Mouse (Mus musculus) liver, embryonic 11.5 days (tissue): ENCODE data around the gene Ptprd. TPM values are rescaled to one million over a fixed set of nuclear protein-coding genes. Genes with fewer than 3 reads are reported as not detected.
"Not testable (repeated sequence)": the region's sequence is repeated elsewhere in the genome, so short reads cannot be mapped to it uniquely, and the experiment has no call there.

ENCODE experiments used
- ATAC-seq: fragments of 200-750 bp; cut with Nextera tagmentation; replicated peaks from 2 replicates; pipeline ENCODE4 v1.8.0; 2017; ENCODE audit warnings: moderate number of reproducible peaks, mild to moderate bottlenecking, moderate TSS enrichment, moderate library complexity; ENCODE audit not compliant: low FRiP score
- DNase-seq: peaks from one replicate; pipeline ENCODE4 v3.0.0-alpha.2; 2017; ENCODE audit warnings: low spot score
- H3K27ac ChIP-seq: fragments of 300-500 bp; sonication (generic); 2 replicates; pipeline ENCODE4 v1.5.1; 2014; ENCODE audit warnings: mild to moderate bottlenecking, low read depth, low read length, control low read depth
- H3K27me3 ChIP-seq: fragments of 300-500 bp; sonication (generic); replicated peaks from 2 replicates; pipeline ENCODE4 v1.6.1; 2014; ENCODE audit warnings: low read length, mixed read lengths; ENCODE audit not compliant: control insufficient read depth, insufficient read depth
- H3K36me3 ChIP-seq: fragments of 300-500 bp; sonication (generic); 2 replicates; pipeline ENCODE4 v1.6.1; 2014; ENCODE audit warnings: mild to moderate bottlenecking, low read length, moderate library complexity, mixed read lengths; ENCODE audit not compliant: control insufficient read depth, insufficient read depth
- H3K4me1 ChIP-seq: fragments of 300-500 bp; sonication (generic); replicated peaks from 2 replicates; pipeline ENCODE4 v1.6.1; 2014; ENCODE audit warnings: low read length, mixed read lengths; ENCODE audit not compliant: control insufficient read depth, insufficient read depth
- H3K4me2 ChIP-seq: fragments of 300-500 bp; sonication (generic); 2 replicates; pipeline ENCODE4 v1.6.1; 2014; ENCODE audit warnings: mild to moderate bottlenecking, control low read depth, moderate library complexity
- H3K4me3 ChIP-seq: fragments of 300-500 bp; sonication (generic); 2 replicates; pipeline ENCODE4 v1.5.1; 2014; ENCODE audit warnings: low read depth, low read length, control low read depth
- H3K9ac ChIP-seq: fragments of 300-500 bp; sonication (generic); 2 replicates; pipeline ENCODE4 v1.6.1; 2014; ENCODE audit warnings: low read depth, low read length, control low read depth
- H3K9me3 ChIP-seq: fragments of 300-500 bp; sonication (generic); 2 replicates; pipeline ENCODE4 v1.6.1; 2016; ENCODE audit warnings: low read length, inconsistent platforms, mixed read lengths; ENCODE audit not compliant: control insufficient read depth
- WGBS: fragments of 180-500 bp; shearing (Covaris S2); extraction: QIAGEN DNeasy Blood & Tissue Kit; methylation state at CpG from one replicate; pipeline ENCODE4 v1.1.7; 2014; 5-methylcytosine and 5-hydroxymethylcytosine counted together
- polyA plus RNA-seq: library from polyadenylated mRNA; unstranded; fragments of >200 nt; fragmentation: Nextera tagmentation; extraction: Ambion mirVana; gene quantifications from 2 replicates; pipeline ENCODE4 v1.2.1, GENCODE M21; 2014

Gene Ptprd
- polyA plus RNA-seq, 1 experiment from 2014 or later, result 8.4 TPM

- not testable (repeated sequence) for H3K4me1 ChIP-seq, ATAC-seq, H3K9me3 ChIP-seq, H3K4me2 ChIP-seq, H3K4me3 ChIP-seq, H3K9ac ChIP-seq, DNase-seq, H3K36me3 ChIP-seq, H3K27ac ChIP-seq, H3K27me3 ChIP-seq
- 67% methylated on average over 1 of the region's 1 CpGs for WGBS
Observed at GRCm38 (mm10) chr4:77797391-77797790, 414.4 kb downstream of the Ptprd start.

- no peak overlapping the region for H3K4me3 ChIP-seq
- no peak overlapping the region for H3K27ac ChIP-seq
- no peak overlapping the region for H3K4me2 ChIP-seq
- ATAC-seq, result no peak
- no peaks in the 10 kb centered on the region for H3K36me3 ChIP-seq
- 76% methylated on average over 2 of the region's 2 CpGs for WGBS
- no peaks in the 10 kb centered on the region for H3K27me3 ChIP-seq
- H3K4me1 ChIP-seq, result no peaks in the 10 kb centered on the region
- no peak for DNase-seq
- no peak overlapping the region for H3K9ac ChIP-seq
- no peaks in the 10 kb centered on the region for H3K9me3 ChIP-seq
Observed at GRCm38 (mm10) chr4:77777237-77777636, 434.5 kb downstream of the Ptprd start.

GRCm38 (mm10) chr4:77763790-77764189 is 448.0 kb downstream of the Ptprd start:
- no peaks in the 10 kb centered on the region for H3K4me1 ChIP-seq
- H3K9me3 ChIP-seq, result no peaks in the 10 kb centered on the region
- H3K9ac ChIP-seq, result no peak overlapping the region
- H3K27me3 ChIP-seq, result no peaks in the 10 kb centered on the region
- DNase-seq (no peak), ATAC-seq (no peak)
- 38% methylated on average over 1 of the region's 1 CpGs for WGBS
- no peaks in the 10 kb centered on the region for H3K36me3 ChIP-seq
- H3K4me3 ChIP-seq, result no peak overlapping the region
- no peak overlapping the region for H3K4me2 ChIP-seq
- no peak overlapping the region for H3K27ac ChIP-seq

GRCm38 (mm10) chr4:77743391-77743790 is 468.4 kb downstream of the Ptprd start:
- Histone ChIP-seq H3K4me2 (no peak overlapping the region), H3K36me3 (no peaks in the 10 kb centered on the region), H3K4me1 (no peaks in the 10 kb centered on the region), H3K9me3 (no peaks in the 10 kb centered on the region), H3K27me3 (no peaks in the 10 kb centered on the region), H3K4me3 (no peak overlapping the region), H3K27ac (no peak overlapping the region), H3K9ac (no peak overlapping the region)
- no peak for DNase-seq
- WGBS, result 83% methylated on average over 2 of the region's 2 CpGs
- ATAC-seq, result no peak

- no peak overlapping the region for H3K4me2 ChIP-seq
- H3K36me3 ChIP-seq, result no peaks in the 10 kb centered on the region
- no peaks in the 10 kb centered on the region for H3K27me3 ChIP-seq
- no peak overlapping the region for H3K27ac ChIP-seq
- no peaks in the 10 kb centered on the region for H3K4me1 ChIP-seq
- no peak for ATAC-seq
- no peak overlapping the region for H3K4me3 ChIP-seq
- H3K9ac ChIP-seq, result no peak overlapping the region
- H3K9me3 ChIP-seq, result no peaks in the 10 kb centered on the region
- 83% methylated on average over 6 of the region's 6 CpGs for WGBS
- no peak for DNase-seq
Observed at GRCm38 (mm10) chr4:77721908-77722307, 489.9 kb downstream of the Ptprd start.

- H3K4me1 ChIP-seq, result no peaks in the 10 kb centered on the region
- no peak overlapping the region for H3K9ac ChIP-seq
- WGBS, result 52% methylated on average over 2 of the region's 2 CpGs
- ATAC-seq, result no peak
- no peak overlapping the region for H3K4me3 ChIP-seq
- no peak for DNase-seq
- no peak overlapping the region for H3K27ac ChIP-seq
- H3K27me3 ChIP-seq, result no peaks in the 10 kb centered on the region
- no peaks in the 10 kb centered on the region for H3K9me3 ChIP-seq
- H3K36me3 ChIP-seq, result no peaks in the 10 kb centered on the region
- H3K4me2 ChIP-seq, result no peak overlapping the region
Observed at GRCm38 (mm10) chr4:77717792-77718191, 494.0 kb downstream of the Ptprd start.

GRCm38 (mm10) chr4:77710231-77710630 is 501.5 kb downstream of the Ptprd start:
- Histone ChIP-seq H3K9ac (no peak overlapping the region), H3K27ac (no peak overlapping the region), H3K36me3 (no peaks in the 10 kb centered on the region), H3K27me3 (no peaks in the 10 kb centered on the region), H3K4me3 (no peak overlapping the region), H3K4me1 (no peaks in the 10 kb centered on the region), H3K4me2 (no peak overlapping the region), H3K9me3 (no peaks in the 10 kb centered on the region)
- WGBS, result 70% methylated on average over 2 of the region's 2 CpGs
- ATAC-seq (no peak), DNase-seq (no peak)

- no peaks in the 10 kb centered on the region for H3K9me3 ChIP-seq
- no peak for DNase-seq
- no peak overlapping the region for H3K4me2 ChIP-seq
- no peak overlapping the region for H3K27ac ChIP-seq
- no peaks in the 10 kb centered on the region for H3K36me3 ChIP-seq
- H3K9ac ChIP-seq, result no peak overlapping the region
- WGBS, result 65% methylated on average over 2 of the region's 2 CpGs
- no peaks in the 10 kb centered on the region for H3K27me3 ChIP-seq
- no peaks in the 10 kb centered on the region for H3K4me1 ChIP-seq
- no peak overlapping the region for H3K4me3 ChIP-seq
- ATAC-seq, result no peak
Observed at GRCm38 (mm10) chr4:77698294-77698693, 513.5 kb downstream of the Ptprd start.

- ATAC-seq, result no peak
- WGBS, result 63% methylated on average over 1 of the region's 1 CpGs
- no peak for DNase-seq
- Histone ChIP-seq H3K27ac (no peak overlapping the region), H3K4me3 (no peak overlapping the region), H3K36me3 (no peaks in the 10 kb centered on the region), H3K9me3 (no peaks in the 10 kb centered on the region), H3K27me3 (no peaks in the 10 kb centered on the region), H3K4me2 (no peak overlapping the region), H3K4me1 (no peaks in the 10 kb centered on the region), H3K9ac (no peak overlapping the region)
Observed at GRCm38 (mm10) chr4:77675798-77676197, 536.0 kb downstream of the Ptprd start.
